Mouse (Mus musculus): Measurements from ENCODE around the gene Camkk1.

Camkk1 gene

GRCm38 (mm10) chr11:73018471-73019146 is at the start of gene Camkk1:
TSS of gene Camkk1 (plus strand) at chr11:73019008.
- DNase-seq, result peak; percentile 96

GRCm38 (mm10) chr11:72974995-72975503 is 43.8 kb upstream of the Camkk1 start:
- DNase-seq, result no peak

GRCm38 (mm10) chr11:72982516-72982915 is 36.3 kb upstream of the Camkk1 start:
- DNase-seq, result no peak

GRCm38 (mm10) chr11:72983283-72983682 is 35.5 kb upstream of the Camkk1 start:
- peak; percentile 45 for DNase-seq

- peak; percentile 59 for DNase-seq
Observed at GRCm38 (mm10) chr11:72986745-72987144, 32.1 kb upstream of the Camkk1 start.

GRCm38 (mm10) chr11:72987234-72987633 is 31.6 kb upstream of the Camkk1 start:
- DNase-seq, result no peak

- DNase-seq, result no peak
Observed at GRCm38 (mm10) chr11:72987807-72988206, 31.0 kb upstream of the Camkk1 start.

- peak; percentile 44 for DNase-seq
Observed at GRCm38 (mm10) chr11:72989044-72989443, 29.8 kb upstream of the Camkk1 start.

GRCm38 (mm10) chr11:72990688-72991087 is 28.1 kb upstream of the Camkk1 start:
- no peak for DNase-seq

- peak; percentile 48 for DNase-seq
Observed at GRCm38 (mm10) chr11:72991961-72992360, 26.8 kb upstream of the Camkk1 start.

- no peak for DNase-seq
Observed at GRCm38 (mm10) chr11:72996346-72996745, 22.5 kb upstream of the Camkk1 start.

GRCm38 (mm10) chr11:72996781-72997180 is 22.0 kb upstream of the Camkk1 start:
- DNase-seq, result no peak

- DNase-seq, result no peak
Observed at GRCm38 (mm10) chr11:72997529-72998326, 21.1 kb upstream of the Camkk1 start.

GRCm38 (mm10) chr11:72998771-72999170 is 20.0 kb upstream of the Camkk1 start, which contains the start of gene P2rx1:
TSS of gene P2rx1 (plus strand) at chr11:72999103.
- DNase-seq, result no peak

GRCm38 (mm10) chr11:73001029-73001428 is 17.8 kb upstream of the Camkk1 start:
- peak; percentile 87 for DNase-seq

GRCm38 (mm10) chr11:73006377-73006776 is 12.4 kb upstream of the Camkk1 start:
- DNase-seq, result peak; percentile 78

GRCm38 (mm10) chr11:73007113-73007512 is 11.7 kb upstream of the Camkk1 start:
- no peak for DNase-seq

GRCm38 (mm10) chr11:73007698-73008481 is 10.9 kb upstream of the Camkk1 start:
- DNase-seq, result peak; percentile 78

- no peak for DNase-seq
Observed at GRCm38 (mm10) chr11:73008826-73009225, 10.0 kb upstream of the Camkk1 start.

GRCm38 (mm10) chr11:73009531-73010274 is 9.1 kb upstream of the Camkk1 start:
- DNase-seq, result no peak

- peak; percentile 56 for DNase-seq
Observed at GRCm38 (mm10) chr11:73013981-73014380, 4.8 kb upstream of the Camkk1 start.

GRCm38 (mm10) chr11:73014831-73015344 is 3.9 kb upstream of the Camkk1 start:
- no peak for DNase-seq

Measured in lung, postnatal 36 days (tissue).